In the genomic region with DNA sequence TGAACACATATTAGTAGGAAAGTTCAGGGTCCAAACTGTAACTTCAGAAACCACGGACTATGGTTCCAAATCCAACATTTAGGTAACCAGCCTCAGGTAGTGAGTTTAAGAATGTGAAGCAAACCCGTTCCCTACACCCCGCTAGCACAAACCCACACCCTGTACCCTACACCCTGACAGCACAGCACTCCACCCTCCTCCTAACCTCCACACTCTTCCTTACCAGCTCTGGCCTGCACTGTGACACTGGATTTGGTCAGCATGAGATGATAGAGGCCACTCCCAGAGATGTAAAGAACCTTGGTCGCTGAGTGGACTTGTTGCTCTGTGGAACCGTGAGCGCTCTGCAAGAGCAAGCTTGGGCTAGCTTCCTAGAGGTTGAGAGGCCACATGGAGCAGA, we compare ENCODE assay signal across 28 mouse cellular contexts.
A peak's percentile ranks its signal among the peaks of the same experiment; 100 is the strongest.
DNase-seq lines count a peak whose midpoint lies in the region; ATAC-seq and TF ChIP-seq lines count a peak whose summit lies in the region.
"Had no signal": no experiment of that assay in that cellular context is flagged by ENCODE, and none has a peak within 500 bp of the region (broad histone marks: within the 10 kb centered on the region; RNA-seq: fewer than 3 reads in every experiment).

No protein-coding gene starts in this region.

- 70% methylated on average over 6 of the region's 6 CpGs for WGBS in hindbrain, embryonic 11.5 days
- WGBS in hindbrain, embryonic 12.5 days = 69% methylated on average over 6 of the region's 6 CpGs
- 77% methylated on average over 6 of the region's 6 CpGs for WGBS in limb, embryonic 11.5 days

- no peaks in the 10 kb centered on the region for H3K9me3 ChIP-seq in hindbrain, embryonic 11.5 days (ENCODE audit: control insufficient read depth, low read length)
- H3K9me3 ChIP-seq in hindbrain, embryonic 12.5 days (replicated peaks) = no peaks in the 10 kb centered on the region
- no peaks in the 10 kb centered on the region for H3K9me3 ChIP-seq in ES-Bruce4 (replicated peaks; ENCODE audit: control insufficient read depth, insufficient read depth, low read length, poor library complexity, severe bottlenecking)
- no peaks in the 10 kb centered on the region for H3K9me3 ChIP-seq in limb, embryonic 11.5 days (ENCODE audit: control insufficient read depth, low read length)
- H3K9me3 ChIP-seq: hindbrain, embryonic 15.5 days; intestine, embryonic 15.5 days; liver, embryonic 15.5 days; lung, embryonic 15.5 days; midbrain, embryonic 10.5 days; neural tube, embryonic 12.5 days had no signal

- H3K4me3 ChIP-seq in hindbrain, embryonic 11.5 days (ENCODE audit: low read depth, low read length) = no peak overlapping the region
- H3K4me3 ChIP-seq in hindbrain, embryonic 12.5 days = no peak overlapping the region
- H3K4me3 ChIP-seq in ES-Bruce4 (ENCODE audit: low read depth, low read length) = peak overlapping the region; percentile 25
- no peak overlapping the region for H3K4me3 ChIP-seq in limb, embryonic 11.5 days (ENCODE audit: low read depth, low read length)
- H3K4me3 ChIP-seq: heart, adult 2 months; hindbrain, embryonic 15.5 days; intestine, embryonic 15.5 days; liver, embryonic 15.5 days; lung, embryonic 15.5 days; neural tube, embryonic 12.5 days had no signal

- no peak for TF ChIP-seq CTCF in ES-Bruce4 (IDR thresholded peaks at IDR 0.05; ENCODE audit: low read depth, low read length)

- no peak overlapping the region for H3K27ac ChIP-seq in hindbrain, embryonic 11.5 days (ENCODE audit: low read depth, low read length)
- H3K27ac ChIP-seq in hindbrain, embryonic 12.5 days = no peak overlapping the region
- H3K27ac ChIP-seq in ES-Bruce4 (ENCODE audit: insufficient read depth, low read length) = peak overlapping the region; percentile 81
- H3K27ac ChIP-seq in limb, embryonic 11.5 days (replicated peaks; ENCODE audit: low read depth, low read length) = peak overlapping the region; percentile 68; the same call in 1 of the 2 replicates
- H3K27ac ChIP-seq: heart, adult 2 months; hindbrain, embryonic 15.5 days; intestine, embryonic 15.5 days; liver, embryonic 15.5 days; lung, embryonic 15.5 days; neural tube, embryonic 12.5 days had no signal

- peaks cover 25% of the 10 kb centered on the region for H3K27me3 ChIP-seq in hindbrain, embryonic 11.5 days (ENCODE audit: control insufficient read depth, insufficient read depth, low read length)
- peaks cover 51% of the 10 kb centered on the region for H3K27me3 ChIP-seq in hindbrain, embryonic 12.5 days
- no peaks in the 10 kb centered on the region for H3K27me3 ChIP-seq in ES-Bruce4 (ENCODE audit: control insufficient read depth, insufficient read depth, low read length, poor library complexity, severe bottlenecking)
- H3K27me3 ChIP-seq in limb, embryonic 11.5 days (ENCODE audit: control insufficient read depth, insufficient read depth, low read length) = no peaks in the 10 kb centered on the region
- H3K27me3 ChIP-seq: CH12.LX; intestine, embryonic 15.5 days; liver, embryonic 15.5 days had no signal

- no peaks in the 10 kb centered on the region for H3K36me3 ChIP-seq in hindbrain, embryonic 11.5 days (ENCODE audit: control insufficient read depth, insufficient read depth, low read length)
- H3K36me3 ChIP-seq in hindbrain, embryonic 12.5 days = no peaks in the 10 kb centered on the region
- no peaks in the 10 kb centered on the region for H3K36me3 ChIP-seq in ES-Bruce4 (ENCODE audit: control insufficient read depth, insufficient read depth, low read length, poor library complexity, severe bottlenecking)
- no peaks in the 10 kb centered on the region for H3K36me3 ChIP-seq in limb, embryonic 11.5 days (ENCODE audit: control insufficient read depth, insufficient read depth, low read length)
- H3K36me3 ChIP-seq: hindbrain, embryonic 15.5 days; intestine, embryonic 15.5 days; liver, embryonic 15.5 days; lung, embryonic 15.5 days; midbrain, embryonic 10.5 days; neural tube, embryonic 12.5 days had no signal

- H3K9ac ChIP-seq in hindbrain, embryonic 11.5 days (ENCODE audit: low read depth, low read length) = no peak overlapping the region
- no peak overlapping the region for H3K9ac ChIP-seq in hindbrain, embryonic 12.5 days
- peak overlapping the region; percentile 10; the same call in 1 of the 2 replicates for H3K9ac ChIP-seq in ES-Bruce4 (ENCODE audit: low read depth, poor library complexity, severe bottlenecking)
- no peak overlapping the region for H3K9ac ChIP-seq in limb, embryonic 11.5 days (ENCODE audit: low read length)
- H3K9ac ChIP-seq: intestine, embryonic 15.5 days; liver, embryonic 15.5 days; lung, embryonic 15.5 days; neural tube, embryonic 12.5 days had no signal

- H3K4me1 ChIP-seq in hindbrain, embryonic 11.5 days (replicated peaks; ENCODE audit: control insufficient read depth, insufficient read depth, low read length) = peaks cover 3% of the 10 kb centered on the region; the same call in 1 of the 2 replicates
- peaks cover 18% of the 10 kb centered on the region for H3K4me1 ChIP-seq in hindbrain, embryonic 12.5 days
- H3K4me1 ChIP-seq in ES-Bruce4 (ENCODE audit: control insufficient read depth, insufficient read depth, low read length) = peaks cover 5% of the 10 kb centered on the region
- H3K4me1 ChIP-seq in limb, embryonic 11.5 days (ENCODE audit: control insufficient read depth, insufficient read depth, low read length) = peaks cover 26% of the 10 kb centered on the region
- H3K4me1 ChIP-seq: liver, embryonic 15.5 days had no signal

- DNase-seq in hindbrain, embryonic 11.5 days (ENCODE audit: low spot score) = peak; percentile 12
- peak; percentile 68 for DNase-seq in R1 (ENCODE audit: low read depth, low spot score)
- no peak for DNase-seq in limb, embryonic 11.5 days (ENCODE audit: low spot score)
- no peak for DNase-seq in ovary, adult 18-20 months (ENCODE audit: low spot score)
- DNase-seq in urinary bladder, adult 2 months (ENCODE audit: low spot score) = no peak
- DNase-seq: adrenal gland, postnatal 36 days; B cell, adult 2 months; cerebellum, adult 11 months; cerebellum, adult 9-11 months; gastrocnemius, postnatal 36 days; heart, adult 2 months; kidney, adult 9 months; kidney, postnatal 25 days; layer of hippocampus, postnatal 36 days; liver; lung, postnatal 4 days; right cerebral cortex, adult 18-20 months; right cerebral cortex, postnatal 4 days; thymus, postnatal 36 days had no signal

- no peak for ATAC-seq in hindbrain, embryonic 11.5 days (ENCODE audit: low FRiP score)
- ATAC-seq in hindbrain, embryonic 12.5 days (ENCODE audit: low FRiP score) = no peak
- ATAC-seq in limb, embryonic 11.5 days (ENCODE audit: insufficient number of reproducible peaks, low FRiP score, low TSS enrichment, low read depth) = peak; percentile 10; the same call in 1 of the 2 replicates
- ATAC-seq: intestine, embryonic 15.5 days had no signal

- no peak overlapping the region for H3K4me2 ChIP-seq in hindbrain, embryonic 11.5 days (replicated peaks; ENCODE audit: low read depth, low read length)
- no peak overlapping the region for H3K4me2 ChIP-seq in hindbrain, embryonic 12.5 days (replicated peaks)
- no peak overlapping the region for H3K4me2 ChIP-seq in limb, embryonic 11.5 days (ENCODE audit: low read depth, severe bottlenecking)
- H3K4me2 ChIP-seq: intestine, embryonic 15.5 days; liver, embryonic 15.5 days; lung, embryonic 15.5 days had no signal

- no peak for TF ChIP-seq POLR2A in ES-Bruce4 (IDR thresholded peaks at IDR 0.05; ENCODE audit: insufficient read depth, low read length)

- peak; percentile 37; the same call in 1 of the 2 replicates for TF ChIP-seq EP300 in ES-Bruce4 (IDR thresholded peaks at IDR 0.05; ENCODE audit: insufficient read depth, low read depth, low read length)

Comparison
In these comparisons a context has a peak if more than half of its experiments do, and no peak if none do; other contexts are left out.
1. DNase-seq: peak in hindbrain, embryonic 11.5 days (single experiment) and R1 (single experiment); none in limb, embryonic 11.5 days (single experiment), ovary, adult 18-20 months (single experiment) and urinary bladder, adult 2 months (single experiment).
2. H3K27ac ChIP-seq: peak in ES-Bruce4 (single experiment) and limb, embryonic 11.5 days (single experiment); none in hindbrain, embryonic 11.5 days (single experiment) and hindbrain, embryonic 12.5 days (single experiment).